Mouse (Mus musculus) ES-Bruce4 (cell line): ENCODE measurements around the gene Gm42791.

Experiments
- CTCF ChIP-seq: IDR thresholded peaks from one replicate; pipeline ENCODE4 v1.8.1; 2011; ENCODE audit warnings: low read depth, low read length
- EP300 ChIP-seq: IDR thresholded peaks from 2 replicates; pipeline ENCODE4 v1.6.1; 2011; ENCODE audit warnings: low read depth, low read length; ENCODE audit not compliant: insufficient read depth
- POLR2A ChIP-seq: IDR thresholded peaks from one replicate; pipeline ENCODE4 v1.8.1; 2011; ENCODE audit warnings: low read length; ENCODE audit not compliant: insufficient read depth

GRCm38 (mm10) chr5:148935071-148935821 is 59.7 kb downstream of the Gm42791 start:
- TF ChIP-seq EP300, result peak; percentile 84
- TF ChIP-seq CTCF, result no peak
- TF ChIP-seq POLR2A, result no peak
